Mouse (Mus musculus) liver, embryonic 16.5 days (tissue): ENCODE measurements at regions not wholly inside any gene's neighbourhood (a gene's known extent, or its start where the extent isn't known, plus 50 kb on each side); places are given as distances from the start of the nearest gene placed in this dataset.

Source experiments
- ATAC-seq: fragments of 200-750 bp; cut with Nextera tagmentation; 2 replicates; pipeline ENCODE4 v1.8.0; 2017; ENCODE audit warnings: low read depth, mild to moderate bottlenecking, moderate number of reproducible peaks, moderate library complexity
- H3K27ac ChIP-seq: fragments of 300-500 bp; sonication (generic); 2 replicates; pipeline ENCODE4 v1.5.1; 2014; ENCODE audit warnings: mild to moderate bottlenecking, low read length
- H3K27me3 ChIP-seq: fragments of 300-500 bp; sonication (generic); 2 replicates; pipeline ENCODE4 v1.6.1; 2014; ENCODE audit warnings: low read depth, low read length, mixed read lengths; ENCODE audit not compliant: control insufficient read depth, insufficient read depth
- H3K36me3 ChIP-seq: fragments of 300-500 bp; sonication (generic); 2 replicates; pipeline ENCODE4 v1.6.1; 2014; ENCODE audit warnings: mild to moderate bottlenecking; ENCODE audit not compliant: control insufficient read depth, insufficient read depth
- H3K4me1 ChIP-seq: fragments of 300-500 bp; sonication (generic); 2 replicates; pipeline ENCODE4 v1.6.1; 2014; ENCODE audit warnings: low read depth, low read length, mixed read lengths; ENCODE audit not compliant: control insufficient read depth
- H3K4me2 ChIP-seq: fragments of 300-500 bp; sonication (generic); 2 replicates; pipeline ENCODE4 v1.6.1; 2014; ENCODE audit warnings: low read depth, low read length, mixed read lengths
- H3K4me3 ChIP-seq: fragments of 300-500 bp; sonication (generic); 2 replicates; pipeline ENCODE4 v1.5.1; 2014; ENCODE audit warnings: low read depth, mild to moderate bottlenecking, low read length
- H3K9ac ChIP-seq: fragments of 300-500 bp; sonication (generic); 2 replicates; pipeline ENCODE4 v1.6.1; 2014; ENCODE audit warnings: low read depth, low read length
- H3K9me3 ChIP-seq: fragments of 300-500 bp; sonication (generic); replicated peaks from 2 replicates; pipeline ENCODE4 v1.6.1; 2016; ENCODE audit warnings: low read length; ENCODE audit not compliant: control insufficient read depth
- WGBS: fragments of 180-500 bp; shearing (Covaris S2); extraction: QIAGEN DNeasy Blood & Tissue Kit; methylation state at CpG from one replicate; pipeline ENCODE4 v1.1.7; 2014; ENCODE audit not compliant: insufficient replicate concordance; 5-methylcytosine and 5-hydroxymethylcytosine counted together

- H3K36me3 ChIP-seq = no peaks in the 10 kb centered on the region
- ATAC-seq = no peak
These were observed 340.0 kb downstream of the Ankrd50 start for GRCm38 (mm10) chr3:38144650-38145049.

GRCm38 (mm10) chr3:38143147-38143883 is 341.3 kb downstream of the Ankrd50 start:
- H3K9me3 ChIP-seq = no peaks in the 10 kb centered on the region
- no peak overlapping the region for H3K9ac ChIP-seq
- no peak overlapping the region for H3K4me3 ChIP-seq
- no peaks in the 10 kb centered on the region for H3K27me3 ChIP-seq
- no peak overlapping the region for H3K27ac ChIP-seq
- no peaks in the 10 kb centered on the region; the same call in 1 of the 2 replicates for H3K4me1 ChIP-seq
- H3K36me3 ChIP-seq = no peaks in the 10 kb centered on the region
- 0 out of 2 replicates have a peak, but pooled peaks have one; percentile 13 for ATAC-seq
- H3K4me2 ChIP-seq = no peak overlapping the region
- WGBS = 51% methylated on average over 11 of the region's 11 CpGs

More at GRCm38 (mm10) chr3:38144650-38145049, 340.0 kb downstream of the Ankrd50 start:
- Histone ChIP-seq H3K27ac (no peak overlapping the region), H3K27me3 (no peaks in the 10 kb centered on the region), H3K4me3 (no peak overlapping the region), H3K9ac (no peak overlapping the region), H3K9me3 (no peaks in the 10 kb centered on the region), H3K4me2 (no peak overlapping the region), H3K4me1 (no peaks in the 10 kb centered on the region; the same call in 1 of the 2 replicates)

GRCm38 (mm10) chr3:38139387-38139786 is 345.3 kb downstream of the Ankrd50 start:
- WGBS = 75% methylated on average over 4 of the region's 4 CpGs
- H3K27me3 ChIP-seq = no peaks in the 10 kb centered on the region
- H3K4me3 ChIP-seq = no peak overlapping the region
- no peaks in the 10 kb centered on the region for H3K9me3 ChIP-seq
- ATAC-seq = no peak
- no peak overlapping the region for H3K4me2 ChIP-seq
- H3K36me3 ChIP-seq = no peaks in the 10 kb centered on the region
- H3K9ac ChIP-seq = no peak overlapping the region
- H3K27ac ChIP-seq = no peak overlapping the region
- H3K4me1 ChIP-seq = no peaks in the 10 kb centered on the region

GRCm38 (mm10) chr3:38138014-38138413 is 346.6 kb downstream of the Ankrd50 start:
- Histone ChIP-seq H3K4me3 (no peak overlapping the region), H3K27me3 (no peaks in the 10 kb centered on the region), H3K36me3 (no peaks in the 10 kb centered on the region), H3K27ac (no peak overlapping the region), H3K9me3 (no peaks in the 10 kb centered on the region), H3K9ac (no peak overlapping the region), H3K4me2 (no peak overlapping the region), H3K4me1 (no peaks in the 10 kb centered on the region)
- ATAC-seq = no peak
- WGBS = 42% methylated on average over 5 of the region's 5 CpGs

- no peaks in the 10 kb centered on the region for H3K9me3 ChIP-seq
These were observed 348.8 kb downstream of the Ankrd50 start for GRCm38 (mm10) chr3:38135808-38136214.

GRCm38 (mm10) chr3:38134425-38134824 is 350.2 kb downstream of the Ankrd50 start:
- peak; percentile 27; the same call in 1 of the 2 replicates for ATAC-seq
- Histone ChIP-seq H3K4me1 (peaks cover 2% of the 10 kb centered on the region), H3K9ac (no peak overlapping the region), H3K27ac (no peak overlapping the region), H3K36me3 (no peaks in the 10 kb centered on the region), H3K4me2 (no peak overlapping the region), H3K4me3 (no peak overlapping the region), H3K9me3 (no peaks in the 10 kb centered on the region), H3K27me3 (no peaks in the 10 kb centered on the region)
- 59% methylated on average over 4 of the region's 4 CpGs for WGBS

More at GRCm38 (mm10) chr3:38135808-38136214, 348.8 kb downstream of the Ankrd50 start:
- Histone ChIP-seq H3K4me3 (no peak overlapping the region), H3K4me1 (no peaks in the 10 kb centered on the region), H3K9ac (no peak overlapping the region), H3K27me3 (no peaks in the 10 kb centered on the region), H3K27ac (no peak overlapping the region), H3K4me2 (no peak overlapping the region), H3K36me3 (no peaks in the 10 kb centered on the region)
- ATAC-seq = no peak
- WGBS = 73% methylated on average over 10 of the region's 10 CpGs

GRCm38 (mm10) chr3:38131887-38132220 is 352.8 kb downstream of the Ankrd50 start:
- Histone ChIP-seq H3K36me3 (no peaks in the 10 kb centered on the region), H3K4me1 (peaks cover 4% of the 10 kb centered on the region), H3K27ac (no peak overlapping the region), H3K4me3 (no peak overlapping the region), H3K9me3 (no peaks in the 10 kb centered on the region), H3K4me2 (no peak overlapping the region), H3K27me3 (no peaks in the 10 kb centered on the region), H3K9ac (no peak overlapping the region)
- WGBS = 75% methylated on average over 3 of the region's 3 CpGs
- ATAC-seq = no peak

GRCm38 (mm10) chr3:38131176-38131886 is 353.3 kb downstream of the Ankrd50 start:
- no peak overlapping the region for H3K4me3 ChIP-seq
- H3K27me3 ChIP-seq = no peaks in the 10 kb centered on the region
- no peak for ATAC-seq
- no peaks in the 10 kb centered on the region for H3K36me3 ChIP-seq
- H3K9me3 ChIP-seq = no peaks in the 10 kb centered on the region
- WGBS = 68% methylated on average over 12 of the region's 12 CpGs
- peaks cover 4% of the 10 kb centered on the region for H3K4me1 ChIP-seq
- no peak overlapping the region for H3K9ac ChIP-seq
- H3K27ac ChIP-seq = no peak overlapping the region
- H3K4me2 ChIP-seq = no peak overlapping the region

- ATAC-seq = no peak
- no peaks in the 10 kb centered on the region for H3K9me3 ChIP-seq
- H3K27ac ChIP-seq = no peak overlapping the region
- H3K4me2 ChIP-seq = no peak overlapping the region
- no peak overlapping the region for H3K4me3 ChIP-seq
- H3K36me3 ChIP-seq = no peaks in the 10 kb centered on the region
- no peaks in the 10 kb centered on the region for H3K27me3 ChIP-seq
- 32% methylated on average over 1 of the region's 1 CpGs for WGBS
- H3K4me1 ChIP-seq = peaks cover 4% of the 10 kb centered on the region
- H3K9ac ChIP-seq = no peak overlapping the region
These were observed 354.6 kb downstream of the Ankrd50 start for GRCm38 (mm10) chr3:38130088-38130487.
